In the genomic region with DNA sequence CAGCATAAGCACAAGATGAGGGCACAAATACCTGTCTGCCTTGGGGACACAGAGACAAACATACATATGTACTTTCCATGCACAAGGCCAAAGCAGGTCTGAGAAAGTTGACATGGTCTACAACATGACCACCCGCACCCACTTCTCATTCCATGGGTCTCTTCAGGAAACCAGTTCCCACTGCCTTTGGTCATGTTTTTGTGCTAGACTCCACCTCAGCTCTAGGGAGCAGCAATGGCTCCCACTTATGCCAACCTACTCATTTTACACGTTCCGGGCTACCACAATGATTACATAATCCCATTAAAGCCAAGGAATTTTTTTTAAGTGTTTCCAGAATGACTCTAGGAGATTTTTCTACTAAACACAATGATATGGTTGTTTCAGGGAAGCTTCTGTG, we compare ENCODE assay signal across 25 mouse cellular contexts.
"Had no signal": no experiment of that assay in that cellular context is flagged by ENCODE, and none has a peak within 500 bp of the region (broad histone marks: within the 10 kb centered on the region; RNA-seq: fewer than 3 reads in every experiment).

No protein-coding gene starts in this region.

- H3K9ac ChIP-seq: heart, embryonic 13.5 days; heart, embryonic 15.5 days; hindbrain, embryonic 13.5 days; hindbrain, embryonic 15.5 days; intestine, embryonic 15.5 days; limb, embryonic 12.5 days; liver, embryonic 13.5 days had no signal

- H3K4me3 ChIP-seq: gastrocnemius, adult 2 months; heart, adult 2 months; heart, embryonic 13.5 days; heart, embryonic 15.5 days; hindbrain, embryonic 13.5 days; hindbrain, embryonic 15.5 days; intestine, embryonic 15.5 days; layer of hippocampus, adult 2 months; limb, embryonic 10.5 days; limb, embryonic 12.5 days; liver, embryonic 13.5 days had no signal

- H3K27ac ChIP-seq: gastrocnemius, adult 2 months; heart, adult 2 months; heart, embryonic 13.5 days; heart, embryonic 15.5 days; hindbrain, embryonic 13.5 days; hindbrain, embryonic 15.5 days; intestine, embryonic 15.5 days; layer of hippocampus, adult 2 months; limb, embryonic 10.5 days; limb, embryonic 12.5 days; liver, embryonic 13.5 days had no signal

- H3K4me1 ChIP-seq: heart, embryonic 13.5 days; heart, embryonic 15.5 days; liver, embryonic 13.5 days had no signal

- H3K4me2 ChIP-seq: heart, embryonic 11.5 days; heart, embryonic 13.5 days; heart, embryonic 15.5 days; hindbrain, embryonic 13.5 days; hindbrain, embryonic 15.5 days; intestine, embryonic 15.5 days; limb, embryonic 12.5 days; liver, embryonic 11.5 days; liver, embryonic 13.5 days had no signal

- H3K27me3 ChIP-seq: heart, embryonic 13.5 days; heart, embryonic 15.5 days; hindbrain, embryonic 13.5 days; hindbrain, embryonic 15.5 days; intestine, embryonic 15.5 days; limb, embryonic 12.5 days; liver, embryonic 13.5 days had no signal

- H3K36me3 ChIP-seq: heart, embryonic 13.5 days; heart, embryonic 15.5 days; hindbrain, embryonic 13.5 days; hindbrain, embryonic 15.5 days; intestine, embryonic 15.5 days; limb, embryonic 10.5 days; limb, embryonic 12.5 days; liver, embryonic 13.5 days had no signal

- DNase-seq: gastrocnemius, adult 2 months; gastrocnemius, postnatal 10 days; gastrocnemius, postnatal 25 days; heart, adult 2 months; heart, postnatal 14 days; heart, postnatal 36 days; kidney, adult 18-20 months; kidney, adult 8-10 months; kidney, postnatal 10 days; kidney, postnatal 25 days; kidney, postnatal 4 days; liver; liver, embryonic 13.5 days had no signal

- ATAC-seq: inflammation-experienced regulatory T-cells, adult 6 months; intestine, embryonic 15.5 days; intestine, postnatal 0 days had no signal

- H3K9me3 ChIP-seq: heart, embryonic 13.5 days; heart, embryonic 15.5 days; hindbrain, embryonic 13.5 days; hindbrain, embryonic 15.5 days; intestine, embryonic 15.5 days; limb, embryonic 10.5 days; limb, embryonic 12.5 days; liver, embryonic 13.5 days had no signal
